Mouse (Mus musculus) E14TG2a.4 (cell line): ENCODE measurements around the gene Ctdsp1.

Source experiments
- CTCF ChIP-seq: conservative IDR thresholded peaks from 2 replicates; pipeline ENCODE4 v1.5.1; 2014; ENCODE audit warnings: low read length
- NANOG ChIP-seq: IDR thresholded peaks from 2 replicates; pipeline ENCODE4 v1.6.1; 2014; ENCODE audit warnings: borderline replicate concordance, low read length, mixed read lengths
- POU5F1 ChIP-seq: IDR thresholded peaks from 2 replicates; pipeline ENCODE4 v1.6.1; 2014; ENCODE audit warnings: low read length, borderline replicate concordance

DNA sequence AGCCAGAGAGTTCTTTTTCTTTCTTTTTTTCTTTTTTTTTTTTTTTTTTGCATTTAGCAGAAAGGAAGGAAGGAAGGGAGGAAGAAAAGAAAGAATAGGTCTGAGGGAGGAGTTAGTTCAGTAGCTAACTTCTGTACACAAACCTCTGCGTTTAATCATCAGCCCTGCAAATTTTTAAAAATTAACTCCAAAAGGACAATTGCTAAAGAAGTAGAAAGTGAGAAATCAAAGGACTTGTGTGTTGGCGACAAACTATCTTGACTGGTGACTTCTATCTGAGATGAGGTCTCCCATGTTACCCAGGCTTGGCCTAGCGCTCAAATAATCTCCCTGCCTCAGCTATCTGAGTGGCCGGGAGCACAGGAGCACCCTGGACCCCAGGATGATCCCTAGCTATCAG is 12.9 kb downstream of the Ctdsp1 start:
- TF ChIP-seq CTCF (no peak), NANOG (no peak), POU5F1 (no peak)
